Mouse (Mus musculus) intestine, postnatal 0 days (tissue): ENCODE results near the gene Oosp1. TPM values are rescaled to one million over a fixed set of nuclear protein-coding genes. Genes with fewer than 3 reads are reported as not detected.

Experiments
- ATAC-seq: fragments of 200-750 bp; cut with Nextera tagmentation; 2 replicates; pipeline ENCODE4 v1.8.0; 2017; ENCODE audit warnings: mild to moderate bottlenecking, moderate TSS enrichment, moderate library complexity
- H3K27ac ChIP-seq: fragments of 300-500 bp; sonication (generic); 2 replicates; pipeline ENCODE4 v1.5.1; 2014; ENCODE audit warnings: mild to moderate bottlenecking, low read depth, low read length, moderate library complexity
- H3K27me3 ChIP-seq: fragments of 300-500 bp; sonication (generic); replicated peaks from 2 replicates; pipeline ENCODE4 v1.6.1; 2014; ENCODE audit warnings: low read length, mixed read lengths; ENCODE audit not compliant: control insufficient read depth, insufficient read depth
- H3K36me3 ChIP-seq: fragments of 300-500 bp; sonication (generic); 2 replicates; pipeline ENCODE4 v1.6.1; 2014; ENCODE audit warnings: mild to moderate bottlenecking, moderate library complexity; ENCODE audit not compliant: control insufficient read depth, insufficient read depth
- H3K4me1 ChIP-seq: fragments of 300-500 bp; sonication (generic); replicated peaks from 2 replicates; pipeline ENCODE4 v1.6.1; 2014; ENCODE audit warnings: antibody characterized with exemption, low read length, mixed read lengths; ENCODE audit not compliant: control insufficient read depth, insufficient read depth
- H3K4me2 ChIP-seq: fragments of 300-500 bp; sonication (generic); replicated peaks from 2 replicates; pipeline ENCODE4 v1.6.1; 2014; ENCODE audit warnings: low read depth, mild to moderate bottlenecking, moderate library complexity
- H3K4me3 ChIP-seq: fragments of 300-500 bp; sonication (generic); 2 replicates; pipeline ENCODE4 v1.5.1; 2014; ENCODE audit warnings: low read depth, low read length
- H3K9ac ChIP-seq: fragments of 300-500 bp; sonication (generic); 2 replicates; pipeline ENCODE4 v1.6.1; 2014; ENCODE audit warnings: mild to moderate bottlenecking, low read depth, low read length
- H3K9me3 ChIP-seq: fragments of 300-500 bp; sonication (generic); 2 replicates; pipeline ENCODE4 v1.6.1; 2016; ENCODE audit warnings: mixed run types; ENCODE audit not compliant: control insufficient read depth
- CTCF ChIP-seq: sonication (generic); IDR thresholded peaks from 2 replicates; pipeline ENCODE4 v1.5.1; 2016; ENCODE audit warnings: low read depth, mild to moderate bottlenecking, control low read depth, antibody characterized with exemption, moderate library complexity
- WGBS: fragments of 180-500 bp; shearing (Covaris S2); extraction: QIAGEN DNeasy Blood & Tissue Kit; methylation state at CpG from one replicate; pipeline ENCODE4 v1.1.7; 2014; 5-methylcytosine and 5-hydroxymethylcytosine counted together
- polyA plus RNA-seq: library from polyadenylated mRNA; unstranded; fragments of >200 nt; fragmentation: Nextera tagmentation; extraction: Ambion mirVana; gene quantifications from 2 replicates; pipeline ENCODE4 v1.2.1, GENCODE M21; 2015

The Oosp1 gene
- not detected in 2 replicates for polyA plus RNA-seq

DNA sequence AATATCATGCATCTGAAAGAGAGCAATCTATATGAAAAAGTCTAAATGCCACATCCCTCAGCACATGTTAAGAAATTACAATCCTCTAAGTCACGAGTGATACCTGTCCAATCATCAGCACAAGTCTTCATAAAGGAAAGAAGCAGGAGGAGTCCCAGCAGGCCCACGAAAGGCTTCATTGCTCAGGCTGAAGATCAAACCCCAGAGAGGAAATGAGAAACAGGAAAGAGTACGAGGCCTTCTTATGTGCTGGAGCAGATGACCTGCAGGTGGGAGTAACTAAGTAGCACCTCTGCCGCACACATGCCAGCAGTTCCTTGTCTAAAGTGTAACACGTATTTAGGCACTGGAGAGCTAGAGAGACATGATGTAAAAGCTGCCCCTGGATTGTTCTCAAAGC lies at the start of gene Oosp1:
Oosp1 (minus strand) TSS at position 312 of the 400 bp plus-strand sequence.
- no peak for ATAC-seq
- no peak for TF ChIP-seq CTCF
- Histone ChIP-seq H3K36me3 (no peaks in the 10 kb centered on the region), H3K9ac (no peak within 1 kb of the TSS), H3K4me2 (no peak within 1 kb of the TSS), H3K27ac (no peak within 1 kb of the TSS), H3K4me1 (no peaks in the 10 kb centered on the region), H3K4me3 (no peak within 1 kb of the TSS), H3K27me3 (no peaks in the 10 kb centered on the region), H3K9me3 (no peaks in the 10 kb centered on the region)
- WGBS: 69% methylated on average over 5 of the region's 5 CpGs

DNA sequence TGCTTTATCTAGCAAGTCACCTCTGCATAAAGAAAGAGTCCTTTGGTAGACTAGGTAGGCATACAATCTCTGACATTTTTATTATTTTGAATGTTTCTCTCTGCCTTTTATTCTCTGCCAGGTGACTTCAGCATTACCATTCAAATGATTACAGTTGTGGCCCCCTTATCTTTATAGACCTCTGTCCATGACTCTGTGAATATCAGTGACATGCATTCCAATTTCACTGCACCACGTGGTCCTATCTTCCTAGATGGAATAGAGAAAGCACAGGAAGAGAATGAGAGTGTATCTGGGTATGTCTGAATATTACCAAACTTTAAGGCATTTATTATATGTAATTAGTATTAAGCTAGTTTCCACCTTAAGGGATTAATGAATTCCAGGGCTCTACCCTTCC lies 45.5 kb upstream of the Oosp1 start:
- no peaks in the 10 kb centered on the region for H3K27me3 ChIP-seq
- no peaks in the 10 kb centered on the region for H3K4me1 ChIP-seq
- no peak overlapping the region for H3K9ac ChIP-seq
- no peak overlapping the region for H3K4me3 ChIP-seq
- no peak for TF ChIP-seq CTCF
- 17% methylated on average over 1 of the region's 1 CpGs for WGBS
- H3K4me2 ChIP-seq: no peak overlapping the region
- no peak for ATAC-seq
- H3K36me3 ChIP-seq: no peaks in the 10 kb centered on the region
- no peak overlapping the region for H3K27ac ChIP-seq
- no peaks in the 10 kb centered on the region for H3K9me3 ChIP-seq

GRCm38 (mm10) chr19:11730278-11730677 lies 39.3 kb upstream of the Oosp1 start:
- Histone ChIP-seq H3K27me3 (no peaks in the 10 kb centered on the region), H3K27ac (no peak overlapping the region), H3K4me2 (no peak overlapping the region), H3K36me3 (no peaks in the 10 kb centered on the region), H3K4me1 (no peaks in the 10 kb centered on the region), H3K9ac (no peak overlapping the region), H3K9me3 (no peaks in the 10 kb centered on the region), H3K4me3 (no peak overlapping the region)
- WGBS: 77% methylated on average over 1 of the region's 1 CpGs
- TF ChIP-seq CTCF: no peak
- ATAC-seq: no peak

GRCm38 (mm10) chr19:11727304-11727703 lies 36.4 kb upstream of the Oosp1 start:
- H3K9ac ChIP-seq: no peak overlapping the region
- H3K4me1 ChIP-seq: no peaks in the 10 kb centered on the region
- H3K36me3 ChIP-seq: no peaks in the 10 kb centered on the region
- no peak overlapping the region for H3K27ac ChIP-seq
- no peak for TF ChIP-seq CTCF
- H3K9me3 ChIP-seq: no peaks in the 10 kb centered on the region
- no peak overlapping the region for H3K4me3 ChIP-seq
- H3K27me3 ChIP-seq: no peaks in the 10 kb centered on the region
- H3K4me2 ChIP-seq: no peak overlapping the region
- 96% methylated on average over 5 of the region's 5 CpGs for WGBS
- ATAC-seq: no peak

DNA sequence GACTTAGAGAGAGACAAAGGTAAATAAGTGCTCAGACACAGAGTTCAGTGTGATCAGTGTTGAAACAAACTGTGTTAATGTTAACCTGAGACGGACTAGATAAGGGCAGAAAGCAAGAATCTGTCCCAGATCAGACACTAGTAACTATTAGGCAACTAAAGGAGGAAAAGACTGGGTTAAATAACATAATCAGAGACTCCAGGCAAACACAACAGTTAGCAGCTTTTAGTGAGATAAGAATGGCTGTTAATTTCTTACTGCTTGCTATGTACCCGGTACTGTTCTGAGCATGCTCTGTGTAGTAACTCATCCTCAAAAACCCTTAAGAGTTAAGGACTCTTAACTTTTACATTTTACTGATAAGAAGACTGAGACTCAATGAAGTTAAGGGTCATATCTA lies 35.0 kb upstream of the Oosp1 start:
- no peak for ATAC-seq

DNA sequence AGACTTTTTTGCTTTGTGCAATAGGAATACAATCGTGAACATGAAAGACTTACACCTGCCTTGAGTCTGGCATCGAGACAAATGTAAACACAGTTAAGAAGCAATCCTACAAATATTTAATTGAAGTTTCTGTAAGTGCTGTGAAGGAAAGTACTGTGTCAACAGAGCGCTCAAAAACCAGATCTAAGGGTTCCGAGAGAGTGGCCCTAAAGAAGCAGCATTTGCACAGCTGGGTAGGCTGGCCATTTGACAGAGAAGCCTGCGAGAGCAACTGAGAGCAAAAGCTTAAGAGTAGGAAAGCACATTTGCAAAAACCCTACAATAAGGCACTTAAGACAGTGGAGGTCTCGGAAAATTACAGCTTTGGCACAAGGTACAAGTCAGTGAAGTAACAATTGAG lies 33.3 kb upstream of the Oosp1 start:
- H3K36me3 ChIP-seq: no peaks in the 10 kb centered on the region
- no peaks in the 10 kb centered on the region for H3K4me1 ChIP-seq
- ATAC-seq: no peak
- TF ChIP-seq CTCF: no peak
- H3K27ac ChIP-seq: no peak overlapping the region
- no peaks in the 10 kb centered on the region for H3K27me3 ChIP-seq
- H3K4me2 ChIP-seq: no peak overlapping the region
- no peak overlapping the region for H3K4me3 ChIP-seq
- no peaks in the 10 kb centered on the region for H3K9me3 ChIP-seq
- WGBS: 38% methylated on average over 6 of the region's 6 CpGs
- H3K9ac ChIP-seq: no peak overlapping the region

More for the DNA sequence above, 35.0 kb upstream of the Oosp1 start:
- WGBS: 44% methylated on average over 2 of the region's 2 CpGs
- H3K4me2 ChIP-seq: no peak overlapping the region
- no peak overlapping the region for H3K9ac ChIP-seq
- H3K9me3 ChIP-seq: no peaks in the 10 kb centered on the region
- no peak overlapping the region for H3K4me3 ChIP-seq
- no peak for TF ChIP-seq CTCF
- no peaks in the 10 kb centered on the region for H3K36me3 ChIP-seq
- H3K27ac ChIP-seq: no peak overlapping the region
- H3K4me1 ChIP-seq: no peaks in the 10 kb centered on the region
- H3K27me3 ChIP-seq: no peaks in the 10 kb centered on the region

- H3K4me1 ChIP-seq: no peaks in the 10 kb centered on the region
- TF ChIP-seq CTCF: no peak
- no peak overlapping the region for H3K4me3 ChIP-seq
- no peak overlapping the region for H3K27ac ChIP-seq
- ATAC-seq: no peak
- H3K36me3 ChIP-seq: no peaks in the 10 kb centered on the region
- H3K9ac ChIP-seq: no peak overlapping the region
- WGBS: 57% methylated on average over 2 of the region's 2 CpGs
- H3K27me3 ChIP-seq: no peaks in the 10 kb centered on the region
- no peaks in the 10 kb centered on the region for H3K9me3 ChIP-seq
- H3K4me2 ChIP-seq: no peak overlapping the region
Measured at GRCm38 (mm10) chr19:11723870-11724269, 32.9 kb upstream of the Oosp1 start.
